Mouse (Mus musculus) limb, embryonic 12.5 days (tissue): Measurements from ENCODE around the gene Nkiras1. TPM values are rescaled to one million over a fixed set of nuclear protein-coding genes. Genes with fewer than 3 reads are reported as not detected.
"Not testable (repeated sequence)": the region's sequence is repeated elsewhere in the genome, so short reads cannot be mapped to it uniquely, and the experiment has no call there.

Source experiments
- ATAC-seq: fragments of 200-750 bp; cut with Nextera tagmentation; 2 replicates; pipeline ENCODE4 v1.8.0; 2017; ENCODE audit warnings: low read depth, moderate TSS enrichment; ENCODE audit not compliant: insufficient number of reproducible peaks, insufficient read depth, low FRiP score, low TSS enrichment
- H3K27ac ChIP-seq: fragments of 300-500 bp; sonication (generic); 2 replicates; pipeline ENCODE4 v1.5.1; 2016; ENCODE audit warnings: mild to moderate bottlenecking, moderate library complexity
- H3K27me3 ChIP-seq: fragments of 300-500 bp; sonication (generic); 2 replicates; pipeline ENCODE4 v1.6.1; 2016; ENCODE audit warnings: mild to moderate bottlenecking, moderate library complexity
- H3K36me3 ChIP-seq: fragments of 300-500 bp; sonication (generic); 2 replicates; pipeline ENCODE4 v1.6.1; 2016; ENCODE audit warnings: mild to moderate bottlenecking, moderate library complexity
- H3K4me1 ChIP-seq: fragments of 300-500 bp; sonication (generic); replicated peaks from 2 replicates; pipeline ENCODE4 v1.6.1; 2016
- H3K4me2 ChIP-seq: fragments of 300-500 bp; sonication (generic); 2 replicates; pipeline ENCODE4 v1.6.1; 2016; ENCODE audit warnings: mild to moderate bottlenecking, moderate library complexity
- H3K4me3 ChIP-seq: fragments of 300-500 bp; sonication (generic); replicated peaks from 2 replicates; pipeline ENCODE4 v1.5.1; 2016; ENCODE audit warnings: mild to moderate bottlenecking
- H3K9ac ChIP-seq: fragments of 300-500 bp; sonication (generic); replicated peaks from 2 replicates; pipeline ENCODE4 v1.6.1; 2016; ENCODE audit warnings: mild to moderate bottlenecking, moderate library complexity
- H3K9me3 ChIP-seq: fragments of 300-500 bp; sonication (generic); 2 replicates; pipeline ENCODE4 v1.6.1; 2016; ENCODE audit warnings: mild to moderate bottlenecking, moderate library complexity
- WGBS: fragments of 180-500 bp; shearing (Covaris S2); methylation state at CpG from one replicate; pipeline ENCODE4 v1.1.7; 2016; 5-methylcytosine and 5-hydroxymethylcytosine counted together
- polyA plus RNA-seq: library from polyadenylated mRNA; unstranded; fragments of >200 nt; fragmentation: Nextera tagmentation; extraction: Ambion mirVana; gene quantifications from 2 replicates; pipeline ENCODE4 v1.2.1, GENCODE M21; 2016

Nkiras1 gene
- polyA plus RNA-seq, 1 experiment from 2014 or later: 21.2 TPM

DNA sequence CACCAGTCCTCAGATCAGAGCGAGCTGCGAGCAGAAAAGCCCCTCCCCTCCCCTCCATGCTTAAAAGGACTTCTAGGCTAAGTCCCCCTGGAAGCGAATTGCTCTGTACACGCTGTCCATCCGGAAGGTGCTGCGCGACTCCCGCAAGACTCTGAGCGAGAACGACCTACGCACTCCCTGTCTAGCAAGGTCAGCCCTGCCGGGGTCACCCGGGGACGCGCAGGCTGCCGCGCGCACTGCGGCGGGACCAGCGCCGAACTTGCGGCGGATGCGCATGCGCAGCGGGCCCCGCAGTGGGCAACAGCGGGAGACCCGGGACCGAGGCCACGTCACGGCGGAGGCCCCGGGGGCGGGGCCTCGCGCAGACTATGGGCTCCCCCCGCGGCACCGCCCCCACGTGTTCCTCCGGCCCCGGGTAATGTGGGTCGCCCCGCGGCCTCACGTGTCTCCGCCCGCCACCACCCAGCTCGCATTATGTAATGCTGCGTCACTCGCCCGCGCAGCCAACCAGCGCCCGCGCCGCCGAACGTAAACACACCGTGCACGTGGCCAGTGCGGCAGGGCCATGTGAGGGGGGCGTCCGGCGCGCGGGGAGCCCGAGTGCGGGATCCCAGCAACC lies 32.7 kb upstream of the Nkiras1 start:
- H3K36me3 ChIP-seq: no peaks in the 10 kb centered on the region
- 1% methylated on average over 54 of the region's 71 CpGs for WGBS
- ATAC-seq: peak; percentile 89
- H3K4me1 ChIP-seq: no peaks in the 10 kb centered on the region
- H3K27me3 ChIP-seq: no peaks in the 10 kb centered on the region
- H3K4me3 ChIP-seq: peak overlapping the region; percentile 76
- peak overlapping the region; percentile 77 for H3K4me2 ChIP-seq
- peak overlapping the region; percentile 49 for H3K9ac ChIP-seq
- H3K27ac ChIP-seq: peak overlapping the region; percentile 86
- H3K9me3 ChIP-seq: no peaks in the 10 kb centered on the region

DNA sequence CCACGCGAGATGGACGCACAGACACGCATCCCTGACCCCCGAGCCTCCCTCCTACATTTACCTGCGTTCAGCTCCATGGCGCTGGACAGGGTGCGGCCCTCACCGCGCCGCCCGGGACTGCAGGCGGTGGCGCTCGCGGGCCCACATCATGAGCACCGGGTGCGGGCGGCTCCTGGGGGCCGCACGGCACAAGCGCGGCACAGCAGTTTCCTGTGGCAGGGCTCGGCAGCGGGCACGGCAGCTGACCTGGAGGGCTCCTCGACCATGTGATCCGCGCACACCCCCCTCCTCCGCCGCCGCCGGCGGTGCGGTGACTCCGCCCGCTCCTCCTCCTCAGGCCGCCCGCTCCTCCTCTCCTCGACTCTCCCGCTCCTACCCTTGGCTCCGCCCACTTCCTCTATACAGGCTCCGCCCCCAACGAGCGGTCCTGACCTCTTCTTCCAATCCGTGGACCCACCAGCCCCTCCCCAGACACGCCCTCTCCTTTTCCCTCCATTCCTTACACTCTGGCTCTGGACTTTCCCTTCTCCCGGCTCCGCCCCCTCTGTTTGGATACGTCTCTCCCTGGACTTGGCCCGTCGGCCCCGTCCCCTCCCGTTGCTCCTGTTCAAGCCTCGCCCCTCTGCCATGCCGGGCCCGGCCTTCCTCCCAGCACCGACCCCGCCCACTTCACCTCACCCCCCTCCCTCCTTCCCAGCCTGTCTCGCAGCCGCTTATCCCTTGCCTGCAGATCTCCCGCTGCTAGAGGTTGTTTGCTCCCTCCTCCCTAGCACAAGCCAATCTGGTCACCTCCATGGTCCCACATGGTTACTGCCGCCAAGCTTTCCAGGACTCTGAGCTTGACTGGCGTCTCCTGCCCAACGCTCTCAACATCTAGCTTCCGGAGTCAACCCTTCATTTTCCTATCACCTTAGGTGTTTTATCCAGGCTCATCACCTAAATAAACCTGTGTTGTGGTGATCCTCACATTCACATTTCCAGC lies 31.9 kb upstream of the Nkiras1 start, which contains the start of gene Nr1d2:
Gene Nr1d2 (minus strand): TSS at position 378 of the 982 bp plus-strand sequence.
- Histone ChIP-seq H3K27me3 (no peaks in the 10 kb centered on the region), H3K36me3 (no peaks in the 10 kb centered on the region), H3K4me3 (peak within 1 kb of the TSS; percentile 76), H3K9ac (peak within 1 kb of the TSS; percentile 49), H3K27ac (peak within 1 kb of the TSS; percentile 86), H3K4me2 (peak within 1 kb of the TSS; percentile 77), H3K4me1 (no peaks in the 10 kb centered on the region), H3K9me3 (no peaks in the 10 kb centered on the region)
- WGBS: 1% methylated on average over 55 of the region's 66 CpGs
- peak; percentile 95 for ATAC-seq

DNA sequence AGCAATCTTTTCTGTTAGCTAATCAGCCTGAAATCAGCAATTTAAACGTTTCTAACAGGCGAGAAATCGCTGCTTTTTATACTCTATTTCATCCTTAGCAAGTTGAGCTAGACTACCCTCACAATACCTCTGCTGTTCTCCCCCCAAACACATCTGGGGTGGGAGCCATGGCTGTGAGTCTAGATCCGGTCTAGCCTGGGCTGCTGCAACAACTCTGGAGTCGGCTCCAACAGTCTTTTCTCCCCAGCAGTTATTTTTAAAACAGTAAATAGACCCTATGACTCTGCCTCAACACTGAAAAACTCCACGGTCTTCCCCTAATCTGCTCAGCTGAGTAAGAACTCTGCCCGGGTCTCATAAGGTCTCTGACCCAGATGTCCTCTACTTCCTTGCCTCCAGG lies 30.8 kb upstream of the Nkiras1 start:
- Histone ChIP-seq H3K9ac (no peak overlapping the region), H3K4me2 (no peak overlapping the region), H3K27me3 (no peaks in the 10 kb centered on the region), H3K36me3 (no peaks in the 10 kb centered on the region), H3K4me1 (no peaks in the 10 kb centered on the region), H3K9me3 (no peaks in the 10 kb centered on the region), H3K4me3 (no peak overlapping the region), H3K27ac (no peak overlapping the region)
- ATAC-seq: no peak
- WGBS: 76% methylated on average over 7 of the region's 7 CpGs

DNA sequence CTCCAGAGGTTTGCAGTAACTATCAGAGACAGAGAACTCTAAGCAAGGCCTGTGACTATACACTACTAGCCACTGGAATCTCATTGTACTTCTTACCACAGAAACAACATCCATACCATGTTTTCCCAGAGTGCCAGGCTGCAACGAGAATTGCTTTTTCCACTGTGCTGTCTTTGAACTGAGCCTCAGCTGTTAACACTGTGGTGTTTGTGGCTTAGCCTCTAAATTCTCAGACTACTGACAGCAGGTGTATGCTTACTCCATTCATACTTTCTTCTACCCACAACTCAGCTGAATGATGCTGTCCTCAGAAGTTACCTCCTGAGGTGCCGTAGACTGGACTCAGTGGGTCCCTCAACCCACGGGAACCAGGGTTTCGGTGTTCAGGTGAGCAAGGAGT lies 29.1 kb upstream of the Nkiras1 start:
- Histone ChIP-seq H3K9ac (no peak overlapping the region), H3K4me3 (no peak overlapping the region), H3K9me3 (no peaks in the 10 kb centered on the region), H3K27ac (no peak overlapping the region), H3K36me3 (no peaks in the 10 kb centered on the region), H3K4me1 (no peaks in the 10 kb centered on the region), H3K4me2 (no peak overlapping the region), H3K27me3 (no peaks in the 10 kb centered on the region)
- WGBS: 86% methylated on average over 4 of the region's 4 CpGs
- ATAC-seq: no peak

DNA sequence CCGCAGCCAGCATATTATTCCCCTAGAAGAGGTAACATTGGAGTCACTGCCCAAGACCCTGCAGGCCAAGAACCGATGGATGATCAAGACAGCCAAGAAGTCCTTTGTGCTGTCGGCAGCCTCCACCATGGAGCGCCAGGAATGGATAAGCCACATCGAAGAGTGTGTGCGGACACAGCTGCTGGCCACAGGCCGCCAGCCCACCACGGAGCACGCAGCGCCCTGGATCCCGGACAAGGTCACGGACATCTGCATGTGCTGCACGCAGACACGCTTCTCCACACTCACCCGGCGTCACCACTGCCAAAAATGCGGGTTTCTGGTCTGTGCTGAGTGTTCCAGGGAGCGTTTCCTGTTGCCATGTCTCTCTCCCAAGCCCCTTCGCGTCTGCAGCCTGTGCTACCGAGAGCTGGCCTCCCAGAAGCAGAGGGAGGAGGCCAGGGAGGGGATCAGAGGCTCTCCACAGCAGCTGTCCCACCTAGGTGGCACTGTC lies 28.3 kb upstream of the Nkiras1 start:
- no peak for ATAC-seq

DNA sequence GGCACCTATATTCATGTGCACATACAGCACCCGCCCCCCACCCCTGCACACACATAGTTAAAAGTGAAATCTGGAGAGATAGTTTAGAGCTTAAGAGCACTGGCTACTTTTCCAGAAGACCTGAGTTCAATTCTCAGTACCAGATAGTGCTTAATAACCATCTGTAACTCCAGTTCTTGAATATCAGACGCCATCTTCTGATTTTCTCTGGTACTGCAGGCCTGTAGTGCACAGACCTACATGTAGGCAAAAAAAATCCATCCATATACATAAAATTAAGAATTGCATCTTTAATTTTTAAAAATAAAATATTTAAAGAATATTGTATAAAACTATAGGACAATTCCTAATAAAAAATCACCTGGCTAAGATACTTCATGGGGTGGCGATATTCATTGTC lies 9.7 kb upstream of the Nkiras1 start:
- H3K27me3 ChIP-seq: no peaks in the 10 kb centered on the region
- no peak overlapping the region for H3K4me2 ChIP-seq
- H3K4me3 ChIP-seq: no peak overlapping the region
- 88% methylated on average over 3 of the region's 3 CpGs for WGBS
- H3K27ac ChIP-seq: no peak overlapping the region
- H3K9ac ChIP-seq: no peak overlapping the region
- H3K4me1 ChIP-seq: no peaks in the 10 kb centered on the region
- no peak for ATAC-seq
- 0 out of 2 replicates have a peak, but pooled peaks cover 9% of the 10 kb centered on the region for H3K9me3 ChIP-seq
- H3K36me3 ChIP-seq: peaks cover 3% of the 10 kb centered on the region; the same call in 1 of the 2 replicates

More for the DNA sequence above, 28.3 kb upstream of the Nkiras1 start:
- no peaks in the 10 kb centered on the region for H3K4me1 ChIP-seq
- H3K4me2 ChIP-seq: no peak overlapping the region
- H3K9me3 ChIP-seq: no peaks in the 10 kb centered on the region
- H3K36me3 ChIP-seq: no peaks in the 10 kb centered on the region
- H3K4me3 ChIP-seq: no peak overlapping the region
- H3K27me3 ChIP-seq: no peaks in the 10 kb centered on the region
- no peak overlapping the region for H3K9ac ChIP-seq
- H3K27ac ChIP-seq: no peak overlapping the region
- 87% methylated on average over 21 of the region's 21 CpGs for WGBS

DNA sequence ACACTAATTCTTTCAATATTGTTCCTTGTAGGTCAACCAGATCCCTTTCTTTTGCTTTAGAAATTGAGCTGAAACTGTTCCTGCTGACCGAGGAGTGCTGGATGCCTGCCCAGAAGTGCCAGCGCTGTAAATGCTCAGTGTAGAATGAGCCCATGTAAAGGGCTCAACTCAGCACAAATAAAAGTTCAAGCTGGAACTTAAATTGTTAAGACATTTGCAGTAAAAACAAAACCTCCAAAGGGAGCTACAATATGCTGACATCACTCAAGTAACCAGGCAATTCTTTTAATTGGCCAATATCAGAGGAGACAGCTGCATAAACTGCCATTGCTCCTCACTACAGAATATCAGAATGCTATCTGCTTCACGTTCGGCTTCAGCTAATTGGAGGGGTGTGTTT lies 7.5 kb upstream of the Nkiras1 start:
- H3K36me3 ChIP-seq: peaks cover 24% of the 10 kb centered on the region

DNA sequence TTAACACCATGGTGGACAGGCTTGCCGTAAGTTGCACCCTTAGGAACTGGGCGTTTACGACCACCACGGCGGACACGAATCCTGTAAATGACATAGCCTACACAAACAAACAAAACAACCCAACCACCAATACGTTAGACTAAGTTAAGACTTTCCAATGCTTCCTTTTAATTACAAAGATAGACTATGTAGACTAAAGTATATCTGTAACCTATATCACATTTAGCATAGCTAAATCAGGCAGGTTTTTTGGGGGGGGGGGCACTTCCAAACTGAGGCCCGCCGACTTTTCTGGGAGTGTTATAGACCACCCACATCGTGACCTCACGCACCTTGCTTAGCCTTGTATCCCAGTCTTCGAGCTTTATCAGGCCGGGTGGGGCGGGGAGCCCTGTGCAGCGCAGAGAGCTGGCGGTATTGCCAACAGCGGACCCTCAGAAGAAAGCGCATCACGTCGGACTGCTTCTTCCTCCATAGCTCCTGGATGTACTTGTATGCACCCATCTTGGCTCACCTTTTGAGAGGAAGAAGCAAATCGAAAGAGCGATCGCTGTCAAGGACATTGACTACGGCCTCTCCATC lies 898 bp upstream of the Nkiras1 start:
- not testable (repeated sequence) for H3K27me3 ChIP-seq, ATAC-seq, H3K4me1 ChIP-seq, H3K9me3 ChIP-seq
- Histone ChIP-seq H3K4me3 (peak overlapping the region; percentile 85), H3K9ac (peak overlapping the region; percentile 96), H3K36me3 (peaks cover 33% of the 10 kb centered on the region), H3K4me2 (peak overlapping the region; percentile 74), H3K27ac (peak overlapping the region; percentile 89)
- WGBS: 1% methylated on average over 24 of the region's 24 CpGs

More for the DNA sequence above, 7.5 kb upstream of the Nkiras1 start:
- no peak overlapping the region for H3K4me3 ChIP-seq
- no peak for ATAC-seq
- no peak overlapping the region for H3K4me2 ChIP-seq
- no peak overlapping the region for H3K9ac ChIP-seq
- H3K27ac ChIP-seq: no peak overlapping the region
- 66% methylated on average over 4 of the region's 4 CpGs for WGBS
- no peaks in the 10 kb centered on the region for H3K27me3 ChIP-seq
- no peaks in the 10 kb centered on the region for H3K4me1 ChIP-seq
- H3K9me3 ChIP-seq: 0 out of 2 replicates have a peak, but pooled peaks cover 9% of the 10 kb centered on the region

DNA sequence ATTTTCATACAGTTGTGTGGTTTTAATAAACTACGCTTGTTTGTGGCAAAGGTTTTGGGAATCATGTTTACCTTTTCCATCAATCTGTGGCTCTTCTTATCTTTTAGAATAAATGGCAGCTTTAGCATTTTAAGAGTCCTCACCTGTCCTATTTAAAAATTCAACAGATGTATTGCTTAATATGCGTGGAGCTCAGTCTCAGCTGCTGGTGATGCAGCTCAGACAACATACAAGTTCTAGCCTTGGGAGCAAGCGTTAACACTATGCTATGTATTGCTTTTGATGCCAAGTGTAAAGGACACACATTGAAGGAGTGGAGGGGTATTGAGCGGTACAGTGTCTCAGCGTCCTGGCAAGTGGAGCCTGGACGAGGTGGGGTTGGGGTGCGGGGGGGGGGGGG lies 730 bp downstream of the Nkiras1 start:
- H3K27me3 ChIP-seq: no peaks in the 10 kb centered on the region
- no peak overlapping the region for H3K27ac ChIP-seq
- peak overlapping the region; percentile 71 for H3K9ac ChIP-seq
- H3K36me3 ChIP-seq: peaks cover 34% of the 10 kb centered on the region
- H3K4me2 ChIP-seq: peak overlapping the region; percentile 65
- WGBS: 6% methylated on average over 7 of the region's 7 CpGs
- H3K4me1 ChIP-seq: peaks cover 7% of the 10 kb centered on the region
- H3K9me3 ChIP-seq: no peaks in the 10 kb centered on the region
- ATAC-seq: no peak
- peak overlapping the region; percentile 85 for H3K4me3 ChIP-seq

DNA sequence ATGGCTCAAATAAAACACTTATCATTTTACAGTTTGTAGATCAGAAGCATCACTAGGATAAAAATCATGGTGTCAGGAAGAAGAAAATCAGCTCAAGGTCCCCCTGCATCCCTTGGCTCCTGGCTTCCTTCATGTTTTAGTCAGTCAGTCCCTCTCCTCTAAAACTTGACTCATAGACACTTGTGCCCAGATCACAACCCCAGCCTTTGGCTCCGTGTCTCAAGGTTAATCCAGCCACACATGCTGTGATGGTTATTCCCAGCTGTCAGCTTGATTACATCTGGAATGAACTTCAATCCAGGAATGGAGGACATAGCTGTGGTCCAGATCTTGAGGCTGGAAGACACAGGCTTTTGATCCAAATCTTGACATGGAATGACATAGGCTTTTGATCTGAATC lies 3.6 kb downstream of the Nkiras1 start:
- ATAC-seq: no peak
- Histone ChIP-seq H3K27ac (no peak overlapping the region), H3K27me3 (no peaks in the 10 kb centered on the region), H3K36me3 (peaks cover 37% of the 10 kb centered on the region), H3K4me2 (no peak overlapping the region), H3K4me1 (peaks cover 7% of the 10 kb centered on the region), H3K9me3 (no peaks in the 10 kb centered on the region), H3K4me3 (no peak overlapping the region), H3K9ac (no peak overlapping the region)
- WGBS: 79% methylated on average over 1 of the region's 1 CpGs

DNA sequence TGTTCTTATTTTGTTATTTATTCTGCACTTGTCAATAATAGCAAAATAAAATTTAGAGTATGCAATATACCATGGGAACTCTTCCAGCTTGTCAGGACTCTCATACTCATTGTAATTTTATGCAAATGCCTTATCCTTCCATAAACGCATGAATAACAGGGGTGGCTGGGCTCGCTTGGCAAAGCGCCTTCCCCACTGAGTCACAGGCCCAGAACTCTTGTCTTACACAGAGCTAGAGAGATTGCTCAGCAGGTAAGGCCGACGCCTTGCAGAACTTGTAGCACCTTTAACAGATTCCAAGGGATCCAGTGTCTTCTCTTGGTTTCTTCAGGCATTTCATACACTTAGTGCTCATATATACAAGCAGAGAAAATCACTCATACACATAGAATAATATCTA lies 9.4 kb downstream of the Nkiras1 start:
- no peak overlapping the region for H3K4me2 ChIP-seq
- H3K27ac ChIP-seq: no peak overlapping the region
- H3K36me3 ChIP-seq: peaks cover 81% of the 10 kb centered on the region
- H3K4me3 ChIP-seq: no peak overlapping the region
- no peak overlapping the region for H3K9ac ChIP-seq
- no peaks in the 10 kb centered on the region for H3K9me3 ChIP-seq
- H3K27me3 ChIP-seq: no peaks in the 10 kb centered on the region
- H3K4me1 ChIP-seq: no peaks in the 10 kb centered on the region
- WGBS: 94% methylated on average over 5 of the region's 5 CpGs
- ATAC-seq: no peak
